Mouse (Mus musculus): ENCODE measurements at regions not wholly inside any gene's neighbourhood (a gene's known extent, or its start where the extent isn't known, plus 50 kb on each side); places are given as distances from the start of the nearest gene placed in this dataset.

DNA sequence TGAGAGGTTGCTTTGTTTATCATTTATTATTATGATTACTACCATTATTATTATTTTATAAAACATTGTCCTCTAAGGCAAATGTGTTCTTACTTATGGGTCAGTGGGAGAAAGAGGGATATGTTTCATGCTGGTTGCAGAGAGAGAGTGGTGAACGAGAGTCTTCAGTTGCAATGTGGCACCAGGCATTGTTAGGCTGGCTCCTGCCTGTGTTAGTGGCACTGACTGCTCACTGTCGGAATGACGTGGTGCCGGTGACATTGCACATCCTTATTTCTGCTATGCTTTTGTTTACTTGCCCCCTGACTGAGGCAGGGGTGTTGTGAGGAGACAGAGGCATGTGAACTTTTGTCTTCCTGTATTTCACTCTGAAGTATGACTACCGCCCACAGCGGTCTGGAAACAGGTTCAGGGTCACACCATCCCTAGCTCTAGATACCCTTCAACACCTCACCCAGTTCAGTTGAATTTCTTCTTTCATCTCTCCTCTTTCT lies 138.1 kb downstream of the Ppp4r2 start:
- no peak for DNase-seq (ENCODE audit: low read depth, low spot score)

- no peak for DNase-seq (ENCODE audit: low read depth, low spot score)
Measured at GRCm38 (mm10) chr6:100973366-100974090, 140.1 kb downstream of the Ppp4r2 start.

GRCm38 (mm10) chr6:100974716-100975115 lies 141.3 kb downstream of the Ppp4r2 start:
- no peak for DNase-seq (ENCODE audit: low read depth, low spot score)

GRCm38 (mm10) chr6:100975835-100976234 lies 142.4 kb downstream of the Ppp4r2 start:
- DNase-seq (ENCODE audit: low read depth, low spot score): no peak

- no peak for DNase-seq (ENCODE audit: low read depth, low spot score)
Measured at GRCm38 (mm10) chr6:100977201-100977691, 143.8 kb downstream of the Ppp4r2 start.

DNA sequence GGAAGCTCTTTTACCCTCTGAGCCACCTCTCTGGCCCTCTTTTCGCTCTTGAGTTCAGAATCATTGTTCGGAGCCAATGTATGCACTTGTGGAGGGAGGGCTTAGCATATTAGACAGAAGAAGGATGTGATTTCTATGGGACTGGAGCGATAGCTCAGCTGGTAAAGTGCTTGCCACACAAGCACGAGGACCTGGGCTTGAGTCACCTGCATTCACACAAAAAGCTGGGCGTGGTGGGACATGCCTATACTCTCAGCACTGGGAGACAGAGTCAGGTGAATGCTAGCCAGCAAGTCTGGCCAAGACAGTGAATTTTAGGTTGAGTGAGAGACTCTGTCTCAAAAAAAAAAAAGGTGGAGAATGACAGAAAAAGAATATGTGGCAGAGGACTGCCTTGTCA lies 144.7 kb downstream of the Ppp4r2 start:
- DNase-seq (ENCODE audit: low read depth, low spot score): no peak

DNA sequence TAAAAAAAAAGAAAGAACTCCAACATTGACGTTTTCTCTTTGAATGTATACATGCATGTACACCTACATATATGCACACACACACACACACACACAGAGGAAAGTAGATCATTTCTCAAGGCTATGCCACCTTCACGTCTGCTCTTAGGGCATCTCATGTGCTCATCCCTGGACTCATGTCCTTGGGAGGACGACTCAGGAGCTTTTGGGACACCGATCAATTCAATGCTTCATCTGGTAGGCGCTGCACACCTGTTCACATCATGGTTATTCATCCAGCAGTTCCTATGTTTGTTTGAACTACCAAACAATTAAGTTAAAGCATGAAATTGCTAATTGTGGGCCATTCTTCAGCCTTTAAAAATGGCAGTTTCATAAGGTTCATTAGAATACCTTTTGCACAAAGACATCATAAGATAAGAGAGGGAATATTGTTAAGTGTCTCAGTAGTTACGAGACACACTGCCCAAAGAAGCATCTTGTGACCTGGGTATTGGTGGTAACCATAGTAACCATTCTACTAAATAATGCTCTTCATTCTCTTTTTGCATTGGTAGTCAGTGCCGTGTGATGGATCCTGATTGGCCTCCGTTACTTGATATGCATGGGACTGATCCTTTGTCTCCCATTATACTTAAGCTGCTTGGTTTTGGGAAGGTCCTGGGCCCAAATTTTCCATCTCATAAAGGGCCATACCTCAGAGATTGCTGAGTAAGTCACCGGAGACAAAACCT lies 145.5 kb downstream of the Ppp4r2 start:
- DNase-seq (ENCODE audit: low read depth, low spot score): no peak

DNA sequence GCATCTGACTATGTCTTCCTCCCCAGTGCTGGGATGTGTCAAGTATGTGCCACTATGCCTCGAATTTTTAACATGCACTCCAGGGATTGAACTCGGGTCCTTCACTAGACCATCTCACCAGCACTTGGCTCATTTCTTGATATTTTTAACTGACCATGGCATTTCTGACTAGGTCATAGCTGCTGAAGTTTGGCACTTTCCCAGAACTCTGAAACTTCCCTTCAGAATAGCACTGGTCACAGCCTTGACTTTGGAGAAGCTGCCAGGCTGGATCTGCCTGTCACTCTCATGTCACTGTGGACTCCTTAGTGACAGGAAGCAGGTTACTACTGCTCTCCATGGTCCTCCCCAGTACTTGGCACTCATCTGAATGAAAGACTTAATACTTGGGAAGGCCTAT lies 146.7 kb downstream of the Ppp4r2 start:
- DNase-seq (ENCODE audit: low read depth, low spot score): no peak

DNA sequence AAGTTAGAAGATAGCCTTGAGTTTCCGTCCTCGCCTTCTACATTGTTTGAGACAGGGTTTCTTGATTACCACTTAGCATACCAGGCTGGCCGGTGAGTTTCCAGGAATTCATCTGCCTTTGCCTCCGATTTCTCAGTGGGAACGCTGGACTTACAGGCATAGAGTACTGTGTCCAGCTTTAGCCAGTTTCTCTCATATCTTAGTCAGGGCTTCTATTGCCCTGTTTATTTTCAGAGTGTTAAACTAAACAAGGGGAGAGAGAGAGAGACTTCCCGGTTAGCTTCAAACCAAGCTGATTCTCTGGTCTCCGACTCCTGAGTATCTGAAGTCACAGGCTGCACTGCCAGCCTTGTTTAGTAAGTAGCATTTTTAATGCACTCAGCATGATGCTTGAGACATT lies 151.4 kb downstream of the Ppp4r2 start:
- no peak for DNase-seq (ENCODE audit: low read depth, low spot score)

DNA sequence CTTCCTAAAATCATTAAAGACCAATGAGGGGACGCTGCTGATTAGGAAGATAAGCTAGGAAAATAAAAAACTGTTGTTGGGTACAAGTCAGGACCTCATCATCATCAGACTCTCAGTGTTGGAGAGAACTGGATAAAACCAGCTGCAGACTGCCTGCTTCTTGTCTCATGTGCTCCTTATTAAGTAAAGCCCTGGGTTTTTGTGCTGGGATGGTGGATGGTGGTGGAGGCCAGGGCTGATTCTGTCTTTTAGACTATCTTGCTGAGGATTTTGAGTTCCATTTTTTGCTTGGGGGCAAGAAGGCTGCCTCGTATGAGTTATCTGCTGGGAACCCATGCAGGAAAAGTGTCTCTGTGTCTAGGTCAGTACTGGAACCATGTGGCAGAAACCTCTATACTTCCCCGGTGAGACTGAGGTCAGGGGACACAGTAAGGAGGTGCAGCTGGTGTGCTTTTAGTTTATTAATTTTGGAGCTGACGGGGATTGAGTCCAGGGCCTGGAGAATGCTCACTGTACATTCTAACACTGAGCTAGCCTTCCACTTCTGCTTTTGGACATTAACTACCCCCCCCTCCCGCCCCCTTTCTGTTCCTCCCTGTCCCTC lies 152.0 kb downstream of the Ppp4r2 start:
- DNase-seq (ENCODE audit: low read depth, low spot score): no peak

DNA sequence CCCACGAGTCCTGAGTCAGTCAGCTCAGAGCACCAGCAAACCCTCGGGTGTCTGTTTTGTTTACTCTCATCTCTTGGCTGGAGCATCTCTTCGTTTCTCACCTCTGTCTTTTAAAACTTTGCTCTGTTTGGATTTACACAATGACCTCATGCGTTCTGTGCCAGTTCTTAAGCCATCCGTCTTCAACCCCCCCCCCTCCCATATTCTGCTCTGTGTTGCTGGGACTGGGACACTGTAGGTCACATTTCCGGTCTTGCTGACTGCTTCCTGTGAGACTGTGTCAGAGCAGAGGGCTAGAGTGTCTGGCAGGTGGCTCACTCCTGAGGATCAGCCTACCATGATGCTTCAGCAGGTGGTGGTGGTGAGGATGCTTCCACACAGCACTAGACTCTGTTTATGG lies 155.1 kb downstream of the Ppp4r2 start:
- DNase-seq (ENCODE audit: low read depth, low spot score): no peak

DNA sequence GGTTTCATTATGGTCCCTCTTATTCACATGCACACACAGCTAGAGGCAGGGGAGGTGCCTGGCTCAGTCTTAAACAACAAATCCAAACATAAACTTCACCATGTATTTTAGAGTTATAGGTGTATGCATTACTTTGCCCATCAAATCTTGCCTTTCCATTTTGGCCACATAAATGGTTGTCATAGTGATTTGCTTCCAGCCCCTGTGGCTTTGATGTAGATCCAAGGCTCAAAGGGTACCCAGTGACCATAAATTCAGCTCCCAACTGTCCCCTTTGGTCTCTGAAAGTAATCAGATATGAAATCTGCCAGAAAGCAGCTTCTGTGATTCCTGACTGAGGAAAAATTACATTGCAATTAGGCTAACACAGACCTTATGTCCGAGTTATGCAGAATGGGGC lies 160.0 kb downstream of the Ppp4r2 start:
- DNase-seq (ENCODE audit: low read depth, low spot score): no peak

- no peak for DNase-seq (ENCODE audit: low read depth, low spot score)
Measured at GRCm38 (mm10) chr6:100995874-100996560, 162.6 kb downstream of the Ppp4r2 start.

DNA sequence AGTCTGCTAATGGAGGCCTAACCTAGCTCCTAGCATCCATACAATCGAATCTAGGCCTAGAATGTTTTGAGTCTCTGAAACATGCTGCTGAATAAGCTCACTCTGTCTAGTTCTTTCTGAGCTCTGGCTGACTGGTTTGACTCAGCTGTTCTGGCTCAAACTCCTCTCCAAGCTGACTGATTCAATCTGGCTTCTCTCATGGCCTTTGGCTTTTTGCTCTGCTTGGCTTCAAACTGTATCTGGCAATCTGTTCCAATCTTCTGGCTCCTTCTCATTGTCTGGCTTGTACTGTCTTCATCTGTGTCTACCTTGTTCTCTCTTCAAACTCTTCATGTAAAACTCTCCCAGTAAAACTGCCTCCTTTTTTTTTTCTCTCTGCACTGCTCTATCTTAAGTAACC lies 164.9 kb downstream of the Ppp4r2 start:
- DNase-seq (ENCODE audit: low read depth, low spot score): no peak

DNA sequence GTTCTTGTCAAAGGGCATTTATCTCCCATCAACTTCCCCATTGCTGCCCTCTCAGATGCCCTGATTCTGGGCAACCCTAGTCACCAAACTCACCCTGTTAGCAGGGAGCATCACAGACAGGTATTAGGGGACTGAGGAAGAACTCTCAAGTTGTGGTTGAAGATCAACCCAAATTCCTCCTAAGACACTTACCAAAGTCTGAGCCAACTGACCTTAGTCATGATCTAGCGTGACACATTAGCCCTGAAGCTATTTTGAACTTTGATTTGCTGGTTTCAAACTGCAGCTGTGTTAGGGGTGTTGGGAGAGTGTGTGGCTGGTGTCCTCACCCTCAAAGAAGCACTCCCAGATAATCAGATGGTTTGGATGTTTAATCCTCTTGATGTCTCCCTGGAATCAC lies 170.5 kb downstream of the Ppp4r2 start:
- DNase-seq (ENCODE audit: low read depth, low spot score): no peak

GRCm38 (mm10) chr6:101021650-101022049 lies 188.2 kb downstream of the Ppp4r2 start:
- no peak for DNase-seq (ENCODE audit: low read depth, low spot score)

DNA sequence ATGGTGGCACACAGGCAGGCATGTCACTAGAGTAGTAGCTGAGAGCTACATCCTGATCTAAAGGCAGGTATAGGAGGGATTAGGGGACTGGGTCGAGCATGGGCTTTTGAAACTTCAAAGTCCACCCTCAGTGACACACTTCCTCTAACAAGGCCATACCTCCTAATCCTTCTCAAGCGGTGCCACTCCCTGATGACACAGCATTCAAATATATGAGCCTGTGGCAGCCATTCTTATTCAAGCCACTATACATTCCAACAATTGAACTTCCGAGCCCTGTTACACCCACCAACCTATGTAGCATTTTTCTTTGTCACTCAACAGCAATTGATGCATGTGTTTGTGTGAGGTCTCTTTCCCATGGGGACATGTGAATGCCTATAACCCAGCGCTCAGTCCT lies 192.4 kb downstream of the Ppp4r2 start:
- no peak for DNase-seq (ENCODE audit: low read depth, low spot score)

DNA sequence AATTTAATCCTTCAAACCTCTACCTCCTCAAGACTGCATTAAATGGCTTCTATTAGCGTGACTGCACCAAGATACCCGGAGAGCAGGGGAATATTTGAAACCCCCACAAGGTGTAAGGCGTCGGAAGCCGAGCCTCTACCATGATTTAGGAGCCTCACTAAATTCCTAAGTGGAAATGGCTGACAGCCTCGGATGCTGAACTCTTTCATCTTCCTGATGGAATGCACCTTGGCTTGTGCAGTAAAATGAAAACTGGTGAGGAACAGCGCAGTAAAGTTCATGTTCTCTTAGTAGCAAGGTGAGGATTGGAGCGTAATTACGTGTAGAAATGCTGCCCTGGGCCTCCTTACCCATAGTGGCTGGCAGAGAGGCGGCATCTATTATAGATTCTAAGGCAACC lies 194.0 kb downstream of the Ppp4r2 start:
- no peak for DNase-seq (ENCODE audit: low read depth, low spot score)

DNA sequence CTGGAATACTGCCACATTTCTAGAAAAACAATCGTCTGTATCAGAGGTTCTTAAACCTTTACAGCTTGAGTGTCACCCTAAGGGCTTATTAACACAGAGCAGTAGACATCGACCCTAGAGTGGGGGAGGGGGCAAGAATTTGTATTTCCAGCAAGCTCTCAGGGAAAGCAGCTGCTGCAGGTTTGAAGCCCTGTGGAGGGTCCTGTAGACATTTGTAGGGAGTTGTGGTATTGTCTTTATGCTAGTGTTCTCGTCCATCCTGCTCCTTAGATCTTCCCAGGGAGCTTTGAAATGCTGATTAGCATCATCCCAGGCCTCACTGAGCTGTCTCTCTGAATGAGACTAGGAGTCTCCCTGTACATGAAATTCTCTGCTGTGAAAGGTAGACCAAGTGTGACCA lies 196.0 kb downstream of the Ppp4r2 start:
- DNase-seq (ENCODE audit: low read depth, low spot score): no peak

GRCm38 (mm10) chr6:101030451-101031125 lies 197.2 kb downstream of the Ppp4r2 start:
- DNase-seq (ENCODE audit: low read depth, low spot score): no peak

- DNase-seq (ENCODE audit: low read depth, low spot score): peak; percentile 43
Measured at GRCm38 (mm10) chr6:101046755-101047154, 213.3 kb downstream of the Ppp4r2 start.

Measured in skeletal muscle tissue, adult 2 months (tissue).